Mouse (Mus musculus): ENCODE data around the gene Npepps. TPM values are rescaled to one million over a fixed set of nuclear protein-coding genes. Genes with fewer than 3 reads are reported as not detected.

The Npepps gene
- polyA plus RNA-seq, 1 experiment, result 33.2 TPM

DNA sequence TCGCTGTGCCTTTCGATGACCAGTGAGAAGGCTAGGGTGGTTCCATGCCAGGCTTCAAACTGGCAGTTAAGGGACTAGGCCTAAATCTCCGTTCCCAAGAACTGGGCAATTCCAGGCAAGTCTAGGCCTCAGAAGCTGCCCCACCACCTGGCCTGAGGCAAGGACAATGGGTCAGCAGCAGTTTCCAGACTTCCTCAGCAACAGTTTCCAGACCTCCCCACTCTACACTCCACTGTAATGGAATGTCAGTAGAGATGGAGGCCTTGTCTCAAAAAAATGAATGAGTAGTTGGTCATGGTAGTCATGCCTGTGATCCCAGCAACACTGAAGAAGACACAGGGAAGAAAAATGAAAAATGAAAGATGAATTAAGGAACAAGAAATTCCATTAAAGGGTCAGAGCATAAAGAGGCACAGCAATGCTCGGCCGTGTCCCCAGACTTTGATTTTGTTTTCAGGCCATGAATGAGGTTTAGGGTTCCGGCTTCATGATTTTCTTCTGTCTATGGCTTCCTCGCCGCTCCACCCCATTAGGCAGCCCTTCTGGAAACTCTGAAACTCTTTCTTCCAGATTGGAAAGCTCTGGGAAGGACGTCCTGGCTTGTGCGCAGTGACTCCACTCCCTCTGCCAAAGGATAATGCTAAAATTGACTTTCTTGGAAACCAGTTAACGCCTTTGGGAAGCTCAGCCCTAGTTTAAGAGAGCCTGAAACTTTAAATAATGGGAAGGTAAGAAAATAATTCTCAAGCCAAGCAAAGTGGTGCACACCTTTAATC, 27.0 kb upstream of the Npepps start:
- no peak overlapping the region for H3K27ac ChIP-seq (replicated peaks; ENCODE audit: low read depth, low read length)
- no peak overlapping the region for H3K4me3 ChIP-seq (ENCODE audit: insufficient read depth, low read depth, low read length)
- no peaks in the 10 kb centered on the region for H3K4me1 ChIP-seq (ENCODE audit: control insufficient read depth, insufficient read depth, insufficient read length, low read length)

DNA sequence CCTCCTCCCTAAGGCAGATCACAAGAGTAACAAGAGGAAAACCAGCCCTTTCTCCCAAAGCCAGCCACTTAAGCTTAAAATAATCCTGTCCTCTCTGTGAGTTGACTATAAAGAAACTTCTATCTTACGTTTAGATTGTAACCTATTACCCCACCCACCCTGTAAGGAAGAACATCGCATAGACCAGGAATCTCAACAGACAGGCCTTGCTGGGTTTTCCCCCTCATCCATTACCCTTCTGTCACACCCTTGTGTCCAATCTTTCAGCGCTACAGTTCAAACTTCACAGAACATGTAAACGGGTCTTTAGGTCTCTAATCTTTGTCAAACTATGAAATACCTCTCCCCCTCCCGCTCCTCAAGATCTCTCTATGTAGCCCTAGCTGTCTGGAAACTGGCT, 24.2 kb upstream of the Npepps start:
- no peak overlapping the region for H3K4me3 ChIP-seq (ENCODE audit: insufficient read depth, low read depth, low read length)
- H3K4me1 ChIP-seq (ENCODE audit: control insufficient read depth, insufficient read depth, insufficient read length, low read length), result peaks cover 5% of the 10 kb centered on the region; the same call in 1 of the 2 replicates

DNA sequence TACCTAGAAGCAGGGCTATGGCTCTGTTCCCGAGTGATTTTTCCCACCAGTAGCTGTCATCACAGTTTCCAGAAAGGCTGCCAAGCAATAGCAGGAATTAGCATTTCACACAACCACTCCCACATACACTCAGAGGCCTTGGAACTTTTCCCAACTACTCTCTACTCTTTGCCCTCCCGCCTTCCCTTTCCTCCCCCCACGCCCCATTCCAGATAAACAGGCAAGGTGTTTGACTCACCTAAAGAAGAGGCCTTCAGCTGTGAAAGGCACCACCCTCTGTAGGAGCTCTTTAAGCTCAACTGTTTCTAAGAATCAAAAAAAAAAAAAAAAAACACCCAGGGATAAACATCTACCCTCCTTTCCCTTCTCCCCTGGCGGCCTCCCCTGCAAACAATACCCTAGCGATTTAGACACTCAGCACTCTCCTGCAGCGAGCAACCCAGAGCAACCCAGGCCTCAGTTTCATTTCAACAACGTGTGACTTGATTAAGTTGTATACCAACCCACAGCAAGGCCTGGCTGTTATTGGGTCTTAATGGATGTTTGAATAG, 21.9 kb upstream of the Npepps start:
- no peak overlapping the region for H3K4me3 ChIP-seq (ENCODE audit: insufficient read depth, low read depth, low read length)
- H3K4me1 ChIP-seq (ENCODE audit: control insufficient read depth, insufficient read depth, insufficient read length, low read length), result peaks cover 5% of the 10 kb centered on the region; the same call in 1 of the 2 replicates
- H3K27ac ChIP-seq (replicated peaks; ENCODE audit: low read depth, low read length), result peak overlapping the region; percentile 31; the same call in 1 of the 2 replicates

More for the DNA sequence above, 24.2 kb upstream of the Npepps start:
- no peak overlapping the region for H3K27ac ChIP-seq (replicated peaks; ENCODE audit: low read depth, low read length)

DNA sequence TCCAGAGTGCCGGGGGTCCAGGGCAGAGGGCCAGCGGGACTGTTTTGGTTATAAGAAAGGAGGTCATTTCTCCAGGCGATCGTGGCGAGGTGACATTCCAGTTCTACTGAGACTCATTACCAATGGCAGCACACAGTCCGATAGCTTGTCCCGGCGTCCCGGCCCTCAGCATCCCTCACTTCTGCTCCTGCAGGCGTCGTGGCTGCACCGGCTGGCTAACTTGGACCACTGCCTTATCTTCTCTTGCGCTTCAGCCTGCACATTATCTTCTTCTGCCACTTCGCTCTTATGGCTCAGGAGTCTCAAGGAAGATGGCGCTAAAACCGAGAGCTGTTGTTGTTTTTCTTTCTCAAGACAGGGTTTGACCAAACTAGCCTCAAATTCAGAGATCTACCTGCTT, 21.0 kb upstream of the Npepps start:
- Histone ChIP-seq H3K4me3 (ENCODE audit: insufficient read depth, low read depth, low read length) (no peak overlapping the region), H3K4me1 (ENCODE audit: control insufficient read depth, insufficient read depth, insufficient read length, low read length) (peaks cover 5% of the 10 kb centered on the region; the same call in 1 of the 2 replicates), H3K27ac (replicated peaks; ENCODE audit: low read depth, low read length) (no peak overlapping the region)

DNA sequence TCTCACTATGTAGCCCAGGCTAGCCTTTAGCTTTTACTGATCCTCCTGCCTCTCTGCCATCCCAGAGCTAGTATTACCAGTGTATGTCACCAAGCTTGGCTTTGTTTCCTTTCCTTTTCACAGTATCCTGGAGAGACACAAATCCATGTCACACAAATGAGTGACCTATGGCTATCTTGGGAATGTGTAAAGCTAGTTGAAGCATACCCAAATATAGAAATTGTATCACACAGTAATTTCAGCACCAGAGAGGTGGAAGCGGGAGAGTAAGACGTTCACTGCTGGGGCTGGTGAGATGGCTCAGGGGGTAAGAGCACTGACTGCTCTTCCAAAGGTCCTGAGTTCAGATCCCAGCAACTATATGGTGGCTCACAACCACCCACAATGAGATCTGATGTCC, 19.5 kb upstream of the Npepps start:
- Histone ChIP-seq H3K27ac (replicated peaks; ENCODE audit: low read depth, low read length) (no peak overlapping the region), H3K4me1 (ENCODE audit: control insufficient read depth, insufficient read depth, insufficient read length, low read length) (peaks cover 5% of the 10 kb centered on the region; the same call in 1 of the 2 replicates), H3K4me3 (ENCODE audit: insufficient read depth, low read depth, low read length) (no peak overlapping the region)

DNA sequence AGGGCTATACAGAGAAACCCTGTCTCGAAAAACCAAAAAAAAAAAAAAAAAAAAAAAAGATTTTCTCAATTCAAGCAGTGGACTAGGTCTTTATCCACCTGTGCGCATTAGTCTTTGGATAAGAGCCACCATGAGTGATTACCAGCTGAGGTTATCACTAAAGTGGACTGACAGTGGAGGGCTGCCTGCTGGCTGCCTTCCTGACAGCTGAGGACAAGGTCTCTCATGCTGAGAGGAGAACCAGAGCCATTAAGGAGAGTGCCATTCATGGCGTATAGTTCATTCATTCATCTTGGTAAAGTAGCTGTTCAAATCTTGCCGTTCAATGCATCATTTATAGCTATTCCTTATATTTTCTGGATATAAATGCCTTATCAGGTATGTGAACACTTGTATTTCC, 16.1 kb upstream of the Npepps start:
- Histone ChIP-seq H3K4me1 (ENCODE audit: control insufficient read depth, insufficient read depth, insufficient read length, low read length) (peaks cover 2% of the 10 kb centered on the region; the same call in 1 of the 2 replicates), H3K4me3 (ENCODE audit: insufficient read depth, low read depth, low read length) (no peak overlapping the region), H3K27ac (replicated peaks; ENCODE audit: low read depth, low read length) (no peak overlapping the region)

DNA sequence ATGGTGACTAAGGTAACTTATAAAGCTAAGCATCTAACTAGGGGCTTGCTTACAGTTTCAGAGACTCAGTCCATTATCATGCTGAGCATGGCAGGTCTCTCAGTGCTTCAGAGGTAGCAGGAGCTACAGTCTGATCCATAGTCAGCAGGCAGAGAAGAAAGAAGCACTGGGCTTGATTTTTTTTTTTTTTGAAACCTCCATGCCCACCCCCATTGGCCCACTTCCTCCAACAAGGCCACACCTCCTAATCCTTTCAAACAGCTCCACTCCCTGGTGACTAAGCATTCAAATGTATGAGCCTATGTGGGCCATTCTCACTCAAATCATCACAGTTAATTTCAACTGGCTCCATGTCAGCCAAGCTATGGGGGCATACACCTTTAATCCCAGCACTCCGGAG, 12.3 kb upstream of the Npepps start:
- Histone ChIP-seq H3K4me1 (ENCODE audit: control insufficient read depth, insufficient read depth, insufficient read length, low read length) (no peaks in the 10 kb centered on the region), H3K27ac (replicated peaks; ENCODE audit: low read depth, low read length) (no peak overlapping the region), H3K4me3 (ENCODE audit: insufficient read depth, low read depth, low read length) (no peak overlapping the region)

DNA sequence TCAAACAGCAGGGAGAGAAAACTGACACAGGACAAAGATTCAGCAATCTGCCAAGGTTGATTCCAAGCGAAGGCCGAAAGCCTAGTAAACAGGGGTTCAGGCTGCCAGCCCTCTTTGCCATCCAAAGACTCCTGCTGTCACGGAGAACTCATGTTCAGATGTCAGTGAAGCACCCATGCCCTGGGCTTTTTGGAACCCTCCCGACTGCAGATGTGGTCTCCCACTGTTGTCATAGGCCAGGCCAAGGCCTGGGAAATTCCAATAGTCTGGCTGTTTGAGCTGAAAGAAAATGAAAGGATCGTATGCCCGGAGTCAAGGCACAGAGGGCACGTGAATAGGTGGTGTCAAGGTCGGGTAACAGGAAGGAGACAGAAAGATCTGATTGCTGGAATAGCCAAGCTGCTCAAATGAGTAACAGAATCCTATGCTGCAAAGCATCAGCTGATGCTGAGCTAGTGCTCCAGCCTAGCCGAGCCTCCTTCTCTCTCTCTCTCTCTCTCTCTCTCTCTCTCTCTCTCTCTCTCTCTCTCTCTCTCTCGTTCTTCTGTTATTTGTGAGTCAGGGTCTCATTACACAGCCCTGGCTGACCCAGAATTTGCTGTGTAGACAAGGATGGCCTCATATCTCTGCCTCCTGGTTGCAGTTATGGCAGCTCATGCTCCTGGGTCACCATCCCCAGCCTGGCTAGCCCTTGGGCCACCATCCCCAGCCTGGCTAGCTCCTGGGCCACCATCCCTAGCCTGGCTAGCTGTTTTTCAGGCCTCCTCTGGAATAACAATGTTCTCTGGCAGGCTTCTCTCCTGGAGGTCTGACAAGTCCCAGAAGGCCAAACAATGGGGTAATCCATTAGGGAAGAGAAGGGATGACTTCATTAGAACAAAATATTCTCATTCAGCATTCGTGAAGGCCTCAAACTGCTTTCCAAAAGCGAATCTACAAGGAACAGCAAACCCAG, 9.1 kb upstream of the Npepps start:
- Histone ChIP-seq H3K27ac (replicated peaks; ENCODE audit: low read depth, low read length) (no peak overlapping the region), H3K4me3 (ENCODE audit: insufficient read depth, low read depth, low read length) (no peak overlapping the region), H3K4me1 (ENCODE audit: control insufficient read depth, insufficient read depth, insufficient read length, low read length) (no peaks in the 10 kb centered on the region)

DNA sequence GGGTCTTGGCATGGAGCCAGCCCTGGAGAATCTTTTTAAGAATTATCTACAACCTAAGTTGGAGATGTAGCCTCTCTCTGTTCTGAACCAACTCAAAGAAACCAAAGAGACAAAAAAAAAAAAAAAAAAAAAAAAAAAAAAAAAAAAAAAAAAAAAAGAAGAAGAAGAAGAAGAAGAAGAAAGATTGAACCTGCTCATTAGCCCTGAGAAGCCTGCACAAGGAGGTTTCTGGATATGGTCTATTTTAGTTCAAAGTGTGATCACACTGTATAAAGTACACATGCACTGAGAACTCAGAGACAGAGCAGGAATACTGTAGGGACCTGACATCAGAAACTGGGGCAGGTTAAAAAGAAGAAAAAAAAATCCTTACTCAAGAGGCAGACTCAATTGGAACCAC, 7.2 kb upstream of the Npepps start:
- no peaks in the 10 kb centered on the region for H3K4me1 ChIP-seq (ENCODE audit: control insufficient read depth, insufficient read depth, insufficient read length, low read length)
- H3K27ac ChIP-seq (replicated peaks; ENCODE audit: low read depth, low read length), result no peak overlapping the region
- H3K4me3 ChIP-seq (ENCODE audit: insufficient read depth, low read depth, low read length), result no peak overlapping the region

DNA sequence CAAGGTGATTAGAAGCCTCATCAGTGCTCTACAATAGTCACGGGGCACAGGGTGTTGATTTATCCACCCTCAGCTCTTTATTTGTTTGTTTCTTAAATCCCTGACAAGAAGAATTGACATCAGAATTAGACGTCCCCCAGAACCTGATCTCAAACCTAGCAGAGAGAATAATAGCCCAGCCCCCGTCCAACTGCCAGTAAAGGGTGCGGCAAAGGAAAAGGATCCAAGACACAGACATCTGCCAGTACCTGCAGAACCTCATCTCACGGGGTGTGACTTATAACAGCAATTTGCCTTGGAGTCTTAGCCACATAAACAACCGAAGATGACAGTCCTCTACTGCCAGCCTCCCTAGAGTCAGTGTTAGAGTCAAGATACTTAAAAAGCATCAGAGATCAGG, 6.5 kb upstream of the Npepps start:
- no peak overlapping the region for H3K27ac ChIP-seq (replicated peaks; ENCODE audit: low read depth, low read length)
- no peaks in the 10 kb centered on the region for H3K4me1 ChIP-seq (ENCODE audit: control insufficient read depth, insufficient read depth, insufficient read length, low read length)
- H3K4me3 ChIP-seq (ENCODE audit: insufficient read depth, low read depth, low read length), result no peak overlapping the region

DNA sequence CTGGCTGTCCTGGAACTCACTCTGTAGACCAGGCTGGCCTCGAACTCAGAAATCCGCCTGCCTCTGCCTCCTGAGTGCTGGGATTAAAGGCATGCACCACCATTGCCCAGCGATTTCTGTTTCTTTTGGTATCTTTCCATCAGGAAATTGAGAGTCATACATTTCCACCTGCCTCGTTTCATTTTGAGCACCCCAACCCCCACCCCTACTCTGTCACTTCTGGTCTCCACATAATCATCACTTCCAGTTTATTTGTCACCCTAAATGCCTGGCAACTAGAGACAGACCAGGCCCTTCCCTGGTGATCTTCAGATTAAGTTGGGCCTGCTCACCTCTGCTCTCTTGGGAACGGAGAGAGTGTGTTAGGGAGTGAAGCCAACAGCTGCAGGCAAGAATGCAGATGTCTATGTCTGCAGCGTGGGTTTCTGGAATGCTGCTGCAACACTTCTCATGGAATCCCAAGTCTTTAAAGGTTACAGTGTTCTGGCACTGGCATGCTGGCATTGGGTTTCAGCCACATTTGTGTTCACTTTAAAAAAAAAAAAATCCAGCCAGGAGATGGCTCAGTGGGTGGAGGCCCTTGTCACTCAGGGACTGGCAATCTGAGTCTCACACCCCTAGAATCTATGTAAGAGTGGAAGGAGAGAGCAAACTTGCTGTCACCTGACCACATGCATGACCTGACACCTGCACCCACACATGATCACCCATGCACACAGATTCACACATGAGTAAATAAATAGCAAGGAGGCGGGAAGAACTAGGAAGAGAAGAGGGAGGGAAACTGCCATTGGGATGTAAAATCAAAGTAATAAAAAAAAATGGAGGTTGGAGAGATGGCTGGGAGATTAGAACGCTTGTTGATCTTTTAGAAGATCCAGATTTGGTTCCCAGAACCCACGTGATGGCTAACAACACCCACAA, 5.7 kb upstream of the Npepps start:
- H3K4me1 ChIP-seq (ENCODE audit: control insufficient read depth, insufficient read depth, insufficient read length, low read length), result no peaks in the 10 kb centered on the region
- no peak overlapping the region for H3K27ac ChIP-seq (replicated peaks; ENCODE audit: low read depth, low read length)
- no peak overlapping the region for H3K4me3 ChIP-seq (ENCODE audit: insufficient read depth, low read depth, low read length)

DNA sequence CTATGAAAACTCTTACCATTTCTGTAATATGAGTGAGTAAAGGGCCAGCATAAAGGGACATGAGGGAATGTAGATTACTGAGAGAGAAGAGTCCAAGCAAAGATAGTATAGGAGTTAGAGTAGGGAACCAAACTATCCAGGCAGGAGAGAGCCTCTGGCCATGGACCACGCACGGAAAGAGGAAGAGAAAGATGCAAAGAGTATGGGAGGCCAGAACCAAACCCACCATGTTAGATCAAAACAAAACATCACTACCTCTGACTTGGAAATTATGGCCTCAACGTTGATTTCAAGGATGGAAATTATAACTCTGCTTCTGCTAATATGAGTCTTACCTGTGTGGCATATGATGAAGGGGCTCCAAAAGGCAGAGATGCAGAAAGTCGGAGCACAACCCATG, 4.4 kb upstream of the Npepps start:
- no peaks in the 10 kb centered on the region for H3K4me1 ChIP-seq (ENCODE audit: control insufficient read depth, insufficient read depth, insufficient read length, low read length)
- no peak overlapping the region for H3K27ac ChIP-seq (replicated peaks; ENCODE audit: low read depth, low read length)
- no peak overlapping the region for H3K4me3 ChIP-seq (ENCODE audit: insufficient read depth, low read depth, low read length)

DNA sequence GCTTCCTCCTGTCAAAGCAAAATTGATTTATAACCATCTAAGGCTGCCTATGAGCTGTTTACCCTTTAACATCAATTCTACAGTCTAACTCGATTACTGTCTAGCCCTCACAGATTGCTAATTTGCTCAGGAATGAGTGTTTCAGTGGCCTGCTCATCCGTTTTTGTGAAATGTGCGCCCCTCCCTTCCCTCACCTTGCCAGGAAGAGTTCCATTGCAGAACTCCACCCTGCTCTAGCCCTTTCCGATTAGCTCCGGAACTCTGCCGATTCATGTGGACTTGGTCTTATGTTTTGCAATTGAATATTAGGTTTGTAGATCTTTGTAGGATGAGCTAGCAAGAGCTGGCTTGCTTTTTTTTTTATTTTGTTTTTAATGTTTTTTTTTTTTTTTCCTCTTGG, 1.7 kb upstream of the Npepps start:
- no peaks in the 10 kb centered on the region; the same call in 1 of the 2 replicates for H3K4me1 ChIP-seq (ENCODE audit: control insufficient read depth, insufficient read depth, insufficient read length, low read length)
- H3K27ac ChIP-seq (replicated peaks; ENCODE audit: low read depth, low read length), result no peak overlapping the region
- H3K4me3 ChIP-seq (ENCODE audit: insufficient read depth, low read depth, low read length), result no peak overlapping the region

DNA sequence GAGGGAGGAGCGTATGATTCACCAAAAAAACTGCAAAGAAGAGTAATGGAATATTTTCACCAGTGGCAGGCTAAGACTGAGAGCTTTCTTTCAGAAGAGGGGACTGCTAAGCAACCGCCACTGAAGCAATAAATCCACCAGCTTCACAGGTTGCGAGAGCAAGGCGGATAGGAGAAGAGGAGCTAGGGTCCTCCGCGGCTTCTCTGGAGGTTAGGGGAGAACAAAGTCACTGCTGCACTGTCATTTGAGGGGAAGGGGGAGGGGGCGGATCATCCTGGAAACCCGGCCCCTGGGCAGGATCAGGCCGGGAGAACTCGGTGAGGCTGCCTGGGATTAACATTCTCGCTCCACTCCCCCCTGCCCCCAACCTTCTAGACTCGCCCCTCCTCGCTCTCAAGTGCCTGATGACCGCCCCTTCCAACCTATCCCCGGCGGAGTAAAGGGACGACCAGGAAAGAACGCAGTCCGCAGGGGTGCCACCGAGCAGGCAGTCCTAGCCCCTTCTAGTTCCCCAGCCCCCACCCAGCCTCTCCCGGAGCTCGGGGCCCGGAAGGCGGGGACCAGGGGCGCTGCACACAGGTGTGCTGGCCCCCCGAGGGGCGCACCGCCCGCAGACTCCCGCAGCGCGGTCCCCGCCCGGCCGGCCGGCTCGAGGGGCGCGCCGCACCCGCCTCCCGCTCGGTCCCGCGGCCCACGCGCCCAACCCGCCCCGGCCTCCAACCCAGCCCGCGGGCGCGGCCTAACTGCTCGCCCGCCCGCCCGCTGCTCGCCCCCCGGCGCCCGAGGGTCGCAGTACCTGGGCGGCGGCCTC, 828 bp downstream of the Npepps start:
- peak overlapping the region; percentile 95 for H3K4me3 ChIP-seq (ENCODE audit: insufficient read depth, low read depth, low read length)
- peak overlapping the region; percentile 66 for H3K27ac ChIP-seq (replicated peaks; ENCODE audit: low read depth, low read length)
- peaks cover 3% of the 10 kb centered on the region for H3K4me1 ChIP-seq (ENCODE audit: control insufficient read depth, insufficient read depth, insufficient read length, low read length)
